Mouse (Mus musculus): ENCODE data around the gene 2310061I04Rik. TPM values are rescaled to one million over a fixed set of nuclear protein-coding genes. Genes with fewer than 3 reads are reported as not detected.

The 2310061I04Rik gene
- polyA plus RNA-seq, 1 experiment from 2014 or later, result 32.3 TPM

- no peak for ATAC-seq
- 0% methylated on average over 13 of the region's 13 CpGs for WGBS
- TF ChIP-seq CTCF (IDR thresholded peaks at IDR 0.05; ENCODE audit: low read depth), result no peak
- Histone ChIP-seq H3K4me2 (replicated peaks; ENCODE audit: low read depth) (peak overlapping the region; percentile 69), H3K9me3 (ENCODE audit: control insufficient read depth) (no peaks in the 10 kb centered on the region), H3K9ac (ENCODE audit: low read depth, low read length) (peak overlapping the region; percentile 93), H3K4me3 (ENCODE audit: low read depth, low read length) (peak overlapping the region; percentile 86), H3K27me3 (replicated peaks; ENCODE audit: control insufficient read depth, insufficient read depth, low read length) (no peaks in the 10 kb centered on the region), H3K36me3 (ENCODE audit: control insufficient read depth, insufficient read depth) (peaks cover 9% of the 10 kb centered on the region), H3K27ac (ENCODE audit: low read depth, low read length) (peak overlapping the region; percentile 95), H3K4me1 (replicated peaks; ENCODE audit: control insufficient read depth, insufficient read depth, low read length) (peaks cover 7% of the 10 kb centered on the region; the same call in 1 of the 2 replicates)
Observed at GRCm38 (mm10) chr17:35917463-35918251, 20.4 kb upstream of the 2310061I04Rik start.

GRCm38 (mm10) chr17:35917143-35917462, 19.9 kb upstream of the 2310061I04Rik start:
- H3K9me3 ChIP-seq (ENCODE audit: control insufficient read depth), result no peaks in the 10 kb centered on the region
- WGBS, result 0% methylated on average over 8 of the region's 8 CpGs
- no peak for ATAC-seq

GRCm38 (mm10) chr17:35916297-35917142, 19.3 kb upstream of the 2310061I04Rik start, which contains the start of the genes Mrps18b and Ppp1r10:
Mrps18b (minus strand) TSS chr17:35916389.
Ppp1r10 (plus strand) TSS chr17:35916434.
- no peaks in the 10 kb centered on the region for H3K27me3 ChIP-seq (replicated peaks; ENCODE audit: control insufficient read depth, insufficient read depth, low read length)
- peak within 1 kb of the TSS; percentile 69 for H3K4me2 ChIP-seq (replicated peaks; ENCODE audit: low read depth)
- ATAC-seq, result peak; percentile 92
- peaks cover 7% of the 10 kb centered on the region; the same call in 1 of the 2 replicates for H3K4me1 ChIP-seq (replicated peaks; ENCODE audit: control insufficient read depth, insufficient read depth, low read length)
- TF ChIP-seq CTCF (IDR thresholded peaks at IDR 0.05; ENCODE audit: low read depth), result peak; percentile 83
- peak within 1 kb of the TSS; percentile 86 for H3K4me3 ChIP-seq (ENCODE audit: low read depth, low read length)
- H3K36me3 ChIP-seq (ENCODE audit: control insufficient read depth, insufficient read depth), result peaks cover 18% of the 10 kb centered on the region
- WGBS, result under 1% methylated on average over 83 of the region's 83 CpGs
- no peaks in the 10 kb centered on the region for H3K9me3 ChIP-seq (ENCODE audit: control insufficient read depth)
- peak within 1 kb of the TSS; percentile 95 for H3K27ac ChIP-seq (ENCODE audit: low read depth, low read length)
- peak within 1 kb of the TSS; percentile 93 for H3K9ac ChIP-seq (ENCODE audit: low read depth, low read length)

More at GRCm38 (mm10) chr17:35917143-35917462, 19.9 kb upstream of the 2310061I04Rik start:
- peak overlapping the region; percentile 95 for H3K27ac ChIP-seq (ENCODE audit: low read depth, low read length)
- H3K9ac ChIP-seq (ENCODE audit: low read depth, low read length), result peak overlapping the region; percentile 93
- peaks cover 14% of the 10 kb centered on the region for H3K36me3 ChIP-seq (ENCODE audit: control insufficient read depth, insufficient read depth)
- peaks cover 7% of the 10 kb centered on the region; the same call in 1 of the 2 replicates for H3K4me1 ChIP-seq (replicated peaks; ENCODE audit: control insufficient read depth, insufficient read depth, low read length)
- no peaks in the 10 kb centered on the region for H3K27me3 ChIP-seq (replicated peaks; ENCODE audit: control insufficient read depth, insufficient read depth, low read length)
- TF ChIP-seq CTCF (IDR thresholded peaks at IDR 0.05; ENCODE audit: low read depth), result no peak
- peak overlapping the region; percentile 86 for H3K4me3 ChIP-seq (ENCODE audit: low read depth, low read length)
- peak overlapping the region; percentile 69 for H3K4me2 ChIP-seq (replicated peaks; ENCODE audit: low read depth)

GRCm38 (mm10) chr17:35915538-35916296, 18.5 kb upstream of the 2310061I04Rik start:
- Histone ChIP-seq H3K4me1 (replicated peaks; ENCODE audit: control insufficient read depth, insufficient read depth, low read length) (peaks cover 7% of the 10 kb centered on the region; the same call in 1 of the 2 replicates), H3K9me3 (ENCODE audit: control insufficient read depth) (no peaks in the 10 kb centered on the region), H3K9ac (ENCODE audit: low read depth, low read length) (peak overlapping the region; percentile 66), H3K27me3 (replicated peaks; ENCODE audit: control insufficient read depth, insufficient read depth, low read length) (no peaks in the 10 kb centered on the region), H3K27ac (ENCODE audit: low read depth, low read length) (peak overlapping the region; percentile 90), H3K4me2 (replicated peaks; ENCODE audit: low read depth) (peak overlapping the region; percentile 69), H3K36me3 (ENCODE audit: control insufficient read depth, insufficient read depth) (peaks cover 22% of the 10 kb centered on the region), H3K4me3 (ENCODE audit: low read depth, low read length) (peak overlapping the region; percentile 86)
- WGBS, result 1% methylated on average over 28 of the region's 28 CpGs
- no peak for TF ChIP-seq CTCF (IDR thresholded peaks at IDR 0.05; ENCODE audit: low read depth)
- ATAC-seq, result peak; percentile 29

GRCm38 (mm10) chr17:35914975-35915374, 17.7 kb upstream of the 2310061I04Rik start:
- H3K9ac ChIP-seq (ENCODE audit: low read depth, low read length), result no peak overlapping the region
- H3K36me3 ChIP-seq (ENCODE audit: control insufficient read depth, insufficient read depth), result peaks cover 22% of the 10 kb centered on the region
- H3K4me3 ChIP-seq (ENCODE audit: low read depth, low read length), result peak overlapping the region; percentile 86
- 65% methylated on average over 6 of the region's 6 CpGs for WGBS
- TF ChIP-seq CTCF (IDR thresholded peaks at IDR 0.05; ENCODE audit: low read depth), result peak; percentile 38
- no peaks in the 10 kb centered on the region for H3K9me3 ChIP-seq (ENCODE audit: control insufficient read depth)
- H3K4me1 ChIP-seq (replicated peaks; ENCODE audit: control insufficient read depth, insufficient read depth, low read length), result peaks cover 6% of the 10 kb centered on the region; the same call in 1 of the 2 replicates
- H3K4me2 ChIP-seq (replicated peaks; ENCODE audit: low read depth), result peak overlapping the region; percentile 69
- H3K27me3 ChIP-seq (replicated peaks; ENCODE audit: control insufficient read depth, insufficient read depth, low read length), result no peaks in the 10 kb centered on the region
- ATAC-seq, result no peak
- peak overlapping the region; percentile 90 for H3K27ac ChIP-seq (ENCODE audit: low read depth, low read length)

All from intestine, postnatal 0 days (tissue).